Comparison of ENCODE assay signal across 9 mouse cellular contexts in genomic region chr5:45102661-45103060, GRCm38 (mm10).
A peak's percentile ranks its signal among the peaks of the same experiment; 100 is the strongest.
DNase-seq lines count a peak whose midpoint lies in the region; ATAC-seq lines count a peak whose summit lies in the region.
"Had no signal": no experiment of that assay in that cellular context is flagged by ENCODE, and none has a peak within 500 bp of the region (broad histone marks: within the 10 kb centered on the region; RNA-seq: fewer than 3 reads in every experiment).

No protein-coding gene starts in this region.

- DNase-seq in kidney, adult 11 months, result peak; percentile 6
- DNase-seq in kidney, adult 18-20 months, result no peak
- DNase-seq in thymus, postnatal 4 days, result no peak
- no peak for DNase-seq in cerebellum, postnatal 14 days
- DNase-seq: lung, adult 18-20 months had no signal

- peak overlapping the region; percentile 74 for H3K27ac ChIP-seq in embryonic facial prominence, embryonic 12.5 days
- no peak overlapping the region for H3K27ac ChIP-seq in hindbrain, embryonic 16.5 days (ENCODE audit: low read depth, low read length)
- H3K27ac ChIP-seq in midbrain, embryonic 15.5 days, result peak overlapping the region; percentile 78

- no peaks in the 10 kb centered on the region for H3K36me3 ChIP-seq in embryonic facial prominence, embryonic 12.5 days
- no peaks in the 10 kb centered on the region for H3K36me3 ChIP-seq in hindbrain, embryonic 16.5 days (ENCODE audit: control insufficient read depth, insufficient read depth, low read length)
- H3K36me3 ChIP-seq in midbrain, embryonic 15.5 days (replicated peaks), result no peaks in the 10 kb centered on the region

- H3K4me3 ChIP-seq in embryonic facial prominence, embryonic 12.5 days, result no peak overlapping the region
- H3K4me3 ChIP-seq in hindbrain, embryonic 16.5 days (ENCODE audit: low read length), result no peak overlapping the region
- no peak overlapping the region for H3K4me3 ChIP-seq in midbrain, embryonic 15.5 days

- H3K9me3 ChIP-seq in embryonic facial prominence, embryonic 12.5 days, result no peaks in the 10 kb centered on the region
- H3K9me3 ChIP-seq in hindbrain, embryonic 16.5 days (ENCODE audit: control insufficient read depth, low read length), result no peaks in the 10 kb centered on the region
- no peaks in the 10 kb centered on the region for H3K9me3 ChIP-seq in midbrain, embryonic 15.5 days

- H3K9ac ChIP-seq in embryonic facial prominence, embryonic 12.5 days, result no peak overlapping the region
- H3K9ac ChIP-seq in hindbrain, embryonic 16.5 days (ENCODE audit: low read depth, low read length), result no peak overlapping the region
- no peak overlapping the region for H3K9ac ChIP-seq in midbrain, embryonic 15.5 days

- H3K27me3 ChIP-seq in embryonic facial prominence, embryonic 12.5 days, result no peaks in the 10 kb centered on the region
- H3K27me3 ChIP-seq in hindbrain, embryonic 16.5 days (replicated peaks; ENCODE audit: control insufficient read depth, insufficient read depth, low read length), result no peaks in the 10 kb centered on the region
- H3K27me3 ChIP-seq in midbrain, embryonic 15.5 days (replicated peaks), result no peaks in the 10 kb centered on the region

- 31% methylated on average over 3 of the region's 3 CpGs for WGBS in embryonic facial prominence, embryonic 12.5 days
- 32% methylated on average over 3 of the region's 3 CpGs for WGBS in hindbrain, embryonic 16.5 days
- 36% methylated on average over 3 of the region's 3 CpGs for WGBS in midbrain, embryonic 15.5 days

- H3K4me1 ChIP-seq in embryonic facial prominence, embryonic 12.5 days, result peaks cover 20% of the 10 kb centered on the region
- H3K4me1 ChIP-seq in hindbrain, embryonic 16.5 days (ENCODE audit: control insufficient read depth, insufficient read depth, low read depth, low read length), result peaks cover 9% of the 10 kb centered on the region
- H3K4me1 ChIP-seq in midbrain, embryonic 15.5 days, result peaks cover 38% of the 10 kb centered on the region

- no peak for ATAC-seq in embryonic facial prominence, embryonic 12.5 days (ENCODE audit: insufficient number of reproducible peaks, insufficient read depth, low FRiP score, low TSS enrichment)
- peak; percentile 46; the same call in 1 of the 2 replicates for ATAC-seq in hindbrain, embryonic 16.5 days
- peak; percentile 38 for ATAC-seq in midbrain, embryonic 15.5 days (replicated peaks)
- ATAC-seq in erythroblast, adult 5-6 weeks (replicated peaks; ENCODE audit: low FRiP score, poor library complexity, severe bottlenecking), result no peak

- no peak overlapping the region; the same call in 1 of the 2 replicates for H3K4me2 ChIP-seq in embryonic facial prominence, embryonic 12.5 days (replicated peaks)
- H3K4me2 ChIP-seq in hindbrain, embryonic 16.5 days (ENCODE audit: low read length), result no peak overlapping the region
- H3K4me2 ChIP-seq in midbrain, embryonic 15.5 days, result no peak overlapping the region

Comparison
In these comparisons a context has a peak if more than half of its experiments do, and no peak if none do; other contexts are left out.
1. ATAC-seq: peak in hindbrain, embryonic 16.5 days (single experiment) and midbrain, embryonic 15.5 days (single experiment); none in embryonic facial prominence, embryonic 12.5 days (single experiment) and erythroblast, adult 5-6 weeks (single experiment).